8 mouse cellular contexts compared by ENCODE assay signal in genomic region chr2:84774751-84775150, GRCm38 (mm10). TPM values are rescaled to one million over a fixed set of nuclear protein-coding genes. Genes with fewer than 3 reads are reported as not detected.
DNase-seq lines count a peak whose midpoint lies in the region; ATAC-seq and TF ChIP-seq lines count a peak whose summit lies in the region.

No protein-coding gene starts in this region.

- TF ChIP-seq POLR2A in heart, adult 2 months (IDR thresholded peaks at IDR 0.05; ENCODE audit: insufficient read depth, low read depth, low read length): peak; percentile 70

- peak overlapping the region; percentile 15 for H3K9ac ChIP-seq in heart, adult 2 months (ENCODE audit: low read depth, low read length)
- no peak overlapping the region; the same call in 1 of the 2 replicates for H3K9ac ChIP-seq in liver, embryonic 15.5 days
- peak overlapping the region; percentile 38; the same call in 1 of the 2 replicates for H3K9ac ChIP-seq in neural tube, embryonic 15.5 days (replicated peaks)

- no peaks in the 10 kb centered on the region for H3K27me3 ChIP-seq in heart, adult 2 months (ENCODE audit: control insufficient read depth, insufficient read depth, low read length)
- H3K27me3 ChIP-seq in liver, embryonic 15.5 days: peaks cover 89% of the 10 kb centered on the region
- no peaks in the 10 kb centered on the region for H3K27me3 ChIP-seq in neural tube, embryonic 15.5 days (replicated peaks)

- no peak for DNase-seq in layer of hippocampus, adult 2 months (ENCODE audit: low spot score in 2 of 2)
- no peak for DNase-seq in layer of hippocampus, postnatal 36 days
- DNase-seq in embryo, embryonic 9.5 days (ENCODE audit: extremely low spot score): peak; percentile 91
- DNase-seq in heart, adult 2 months: peak; percentile 81 to 90
- DNase-seq in kidney, adult 11 months: peak; percentile 52
- no peak for DNase-seq in thymus, postnatal 36 days

- WGBS in heart, adult 2 months: 20% methylated on average over 14 of the region's 15 CpGs
- 19% methylated on average over 15 of the region's 15 CpGs for WGBS in liver, embryonic 15.5 days (ENCODE audit: insufficient replicate concordance)
- 3% methylated on average over 14 of the region's 15 CpGs for WGBS in neural tube, embryonic 15.5 days

- H3K36me3 ChIP-seq in heart, adult 2 months (ENCODE audit: control insufficient read depth, insufficient read depth, low read length): no peaks in the 10 kb centered on the region
- H3K36me3 ChIP-seq in liver, embryonic 15.5 days (replicated peaks): peaks cover 3% of the 10 kb centered on the region; the same call in 1 of the 2 replicates
- H3K36me3 ChIP-seq in neural tube, embryonic 15.5 days: no peaks in the 10 kb centered on the region

- peak overlapping the region; percentile 64 for H3K27ac ChIP-seq in layer of hippocampus, adult 2 months
- peak overlapping the region; percentile 80 for H3K27ac ChIP-seq in heart, adult 2 months
- 0 out of 2 replicates have a peak overlapping the region, but pooled peaks have one; percentile 38 for H3K27ac ChIP-seq in liver, embryonic 15.5 days (replicated peaks)
- no peak overlapping the region for H3K27ac ChIP-seq in neural tube, embryonic 15.5 days (replicated peaks)

- peaks cover 5% of the 10 kb centered on the region for H3K4me1 ChIP-seq in heart, adult 2 months (ENCODE audit: control insufficient read depth, insufficient read depth, low read length)
- H3K4me1 ChIP-seq in liver, embryonic 15.5 days (replicated peaks): no peaks in the 10 kb centered on the region
- H3K4me1 ChIP-seq in neural tube, embryonic 15.5 days: peaks cover 10% of the 10 kb centered on the region

- no peaks in the 10 kb centered on the region for H3K9me3 ChIP-seq in liver, embryonic 15.5 days (replicated peaks)
- no peaks in the 10 kb centered on the region for H3K9me3 ChIP-seq in neural tube, embryonic 15.5 days (replicated peaks)

- intact Hi-C loops in heart, adult 2 months (cut with DNase I): no loop called here

- H3K79me2 ChIP-seq in heart, adult 2 months (replicated peaks; ENCODE audit: control insufficient read depth, insufficient read depth, low read length): no peaks in the 10 kb centered on the region

- H3K4me2 ChIP-seq in liver, embryonic 15.5 days: peak overlapping the region; percentile 45
- peak overlapping the region; percentile 58 for H3K4me2 ChIP-seq in neural tube, embryonic 15.5 days

- TF ChIP-seq EP300 in heart, adult 2 months (IDR thresholded peaks at IDR 0.05; ENCODE audit: insufficient read depth, low read depth, low read length): no peak

- ATAC-seq in liver, embryonic 15.5 days (ENCODE audit: insufficient read depth): peak; percentile 74
- ATAC-seq in neural tube, embryonic 15.5 days (ENCODE audit: low FRiP score): peak; percentile 77

- H3K4me3 ChIP-seq in layer of hippocampus, adult 2 months: peak overlapping the region; percentile 34; the same call in 1 of the 2 replicates
- peak overlapping the region; percentile 40 for H3K4me3 ChIP-seq in heart, adult 2 months
- peak overlapping the region; percentile 40 for H3K4me3 ChIP-seq in liver, embryonic 15.5 days (replicated peaks)
- H3K4me3 ChIP-seq in neural tube, embryonic 15.5 days (replicated peaks): peak overlapping the region; percentile 29

- TF ChIP-seq CTCF in layer of hippocampus, adult 2 months (conservative IDR thresholded peaks at IDR 0.05): no peak
- peak; percentile 11; the same call in 1 of the 2 replicates for TF ChIP-seq CTCF in heart, adult 2 months (IDR thresholded peaks at IDR 0.05)

RNA-seq across cellular contexts. Expression of gene Serping1, which starts 0.5 kb away (rescaled TPM):
- total RNA-seq in layer of hippocampus, adult 2 months (2021): 1 to 10 TPM; 7.4 to 8.4 TPM
- total RNA-seq in layer of hippocampus, postnatal 36 days (2021): 1 to 10 TPM; 5.5 to 7.5 TPM
- 10 to 100 TPM; 79.7 to 81.5 TPM for total RNA-seq in heart, adult 2 months (2021)
- 268 and 301 TPM in 2 replicates for polyA plus RNA-seq in heart, adult 2 months (2012; rRNA removed)
- 84.2 and 102 TPM in 2 replicates for polyA plus RNA-seq in liver, embryonic 15.5 days (2015; fragmentation: Nextera tagmentation; extraction: Ambion mirVana)
- 33.1 and 38.3 TPM in 2 replicates for polyA plus RNA-seq in neural tube, embryonic 15.5 days (2015; fragmentation: Nextera tagmentation; extraction: Ambion mirVana)

RNA-seq across cellular contexts. Expression of gene Ube2l6, which starts 23.9 kb away (rescaled TPM):
- 1 to 10 TPM; 6.0 to 6.1 TPM for total RNA-seq in layer of hippocampus, adult 2 months (2021)
- 1 to 10 TPM; 4.2 to 4.3 TPM for total RNA-seq in layer of hippocampus, postnatal 36 days (2021)
- 100 to 1,000 TPM in 1 of 2 experiments, 10 to 100 TPM in 1; 26.5 to 109 TPM for total RNA-seq in heart, adult 2 months (2021)
- 42.0 and 131 TPM in 2 replicates for polyA plus RNA-seq in heart, adult 2 months (2012; rRNA removed)
- polyA plus RNA-seq in liver, embryonic 15.5 days (2015; fragmentation: Nextera tagmentation; extraction: Ambion mirVana): 533 and 556 TPM in 2 replicates
- 20.1 and 30.9 TPM in 2 replicates for polyA plus RNA-seq in neural tube, embryonic 15.5 days (2015; fragmentation: Nextera tagmentation; extraction: Ambion mirVana)

RNA-seq across cellular contexts. Expression of gene Gm19426, which starts 31.3 kb away (rescaled TPM):
- 1 to 10 TPM; 1.6 to 2.5 TPM for total RNA-seq in layer of hippocampus, adult 2 months (2021)
- total RNA-seq in layer of hippocampus, postnatal 36 days (2021): 1 to 10 TPM; 2.8 to 3.4 TPM
- 1 to 10 TPM; 1.8 to 2.0 TPM for total RNA-seq in heart, adult 2 months (2021)
- polyA plus RNA-seq in heart, adult 2 months (2012; rRNA removed): 1.5 and 1.7 TPM in 2 replicates
- polyA plus RNA-seq in liver, embryonic 15.5 days (2015; fragmentation: Nextera tagmentation; extraction: Ambion mirVana): 1.4 and 1.5 TPM in 2 replicates
- polyA plus RNA-seq in neural tube, embryonic 15.5 days (2015; fragmentation: Nextera tagmentation; extraction: Ambion mirVana): 5.0 and 5.9 TPM in 2 replicates

RNA-seq across cellular contexts. Expression of gene Ypel4, which starts 40.9 kb away (rescaled TPM):
- total RNA-seq in layer of hippocampus, adult 2 months (2021): 10 to 100 TPM; 90.0 to 93.4 TPM
- total RNA-seq in layer of hippocampus, postnatal 36 days (2021): 10 to 100 TPM; 79.7 to 82.7 TPM
- total RNA-seq in heart, adult 2 months (2021): under 1 TPM; 0.44 to 0.45 TPM
- polyA plus RNA-seq in heart, adult 2 months (2012; rRNA removed): 1.5 and 1.7 TPM in 2 replicates
- 66.9 and 75.7 TPM in 2 replicates for polyA plus RNA-seq in liver, embryonic 15.5 days (2015; fragmentation: Nextera tagmentation; extraction: Ambion mirVana)
- 15.0 and 16.2 TPM in 2 replicates for polyA plus RNA-seq in neural tube, embryonic 15.5 days (2015; fragmentation: Nextera tagmentation; extraction: Ambion mirVana)

RNA-seq across cellular contexts. Expression of gene Clp1, which starts 47.6 kb away (rescaled TPM):
- total RNA-seq in layer of hippocampus, adult 2 months (2021): 1 to 10 TPM; 8.1 to 8.8 TPM
- total RNA-seq in layer of hippocampus, postnatal 36 days (2021): 1 to 10 TPM; 8.7 to 10.0 TPM
- total RNA-seq in heart, adult 2 months (2021): 1 to 10 TPM; 4.0 to 4.6 TPM
- 3.5 and 7.4 TPM in 2 replicates for polyA plus RNA-seq in heart, adult 2 months (2012; rRNA removed)
- 53.9 and 59.7 TPM in 2 replicates for polyA plus RNA-seq in liver, embryonic 15.5 days (2015; fragmentation: Nextera tagmentation; extraction: Ambion mirVana)
- polyA plus RNA-seq in neural tube, embryonic 15.5 days (2015; fragmentation: Nextera tagmentation; extraction: Ambion mirVana): 19.7 and 23.8 TPM in 2 replicates

Comparison
In these comparisons a context has a peak if more than half of its experiments do, and no peak if none do; other contexts are left out.
1. DNase-seq: peak in embryo, embryonic 9.5 days (single experiment), heart, adult 2 months (2 of 2) and kidney, adult 11 months (single experiment); none in layer of hippocampus, adult 2 months (0 of 2), layer of hippocampus, postnatal 36 days (0 of 2) and thymus, postnatal 36 days (0 of 2).
2. RNA of gene Serping1, which starts 0.5 kb away (total RNA-seq): 79.7 to 81.5 TPM in heart, adult 2 months; 7.4 to 8.4 TPM in layer of hippocampus, adult 2 months and 5.5 to 7.5 TPM in layer of hippocampus, postnatal 36 days; every median in the first group is over 4 times any median in the second.
3. Peak in every context shown above with its lines, with median percentiles within 50 percentile points of each other: H3K4me3 ChIP-seq.